Mouse (Mus musculus): ENCODE data around the gene Dnajb2. TPM values are rescaled to one million over a fixed set of nuclear protein-coding genes. Genes with fewer than 3 reads are reported as not detected.

The Dnajb2 gene
- polyA plus RNA-seq, 2 experiments from 2014 or later: 5.9 to 7.1 TPM

DNA sequence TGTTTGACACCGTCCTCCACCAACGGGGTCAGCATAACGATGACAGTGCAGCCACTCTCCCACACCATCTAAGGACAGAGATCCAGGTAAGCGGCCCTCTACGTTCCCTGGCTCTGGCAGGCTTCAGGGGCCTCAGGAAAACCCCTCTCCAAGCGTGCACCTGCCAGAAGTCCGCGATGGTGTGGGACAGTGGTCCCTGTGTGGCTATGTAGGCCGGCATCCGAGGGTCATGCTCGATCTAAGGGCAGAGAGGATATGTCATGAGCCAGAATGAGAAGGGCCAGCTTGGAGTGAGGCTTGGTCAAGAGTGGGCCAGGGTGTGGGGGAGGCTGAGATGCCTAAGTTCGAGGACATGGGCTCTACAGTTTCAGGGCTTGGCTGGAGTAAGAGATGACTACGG, 16.1 kb downstream of the Dnajb2 start:
- ATAC-seq: no peak

GRCm38 (mm10) chr1:75253029-75253428, 16.8 kb downstream of the Dnajb2 start:
- no peak for ATAC-seq

GRCm38 (mm10) chr1:75253849-75254624, 17.8 kb downstream of the Dnajb2 start:
- ATAC-seq: peak; percentile 26

- ATAC-seq: no peak
Measured at GRCm38 (mm10) chr1:75254625-75255013, 18.4 kb downstream of the Dnajb2 start.

DNA sequence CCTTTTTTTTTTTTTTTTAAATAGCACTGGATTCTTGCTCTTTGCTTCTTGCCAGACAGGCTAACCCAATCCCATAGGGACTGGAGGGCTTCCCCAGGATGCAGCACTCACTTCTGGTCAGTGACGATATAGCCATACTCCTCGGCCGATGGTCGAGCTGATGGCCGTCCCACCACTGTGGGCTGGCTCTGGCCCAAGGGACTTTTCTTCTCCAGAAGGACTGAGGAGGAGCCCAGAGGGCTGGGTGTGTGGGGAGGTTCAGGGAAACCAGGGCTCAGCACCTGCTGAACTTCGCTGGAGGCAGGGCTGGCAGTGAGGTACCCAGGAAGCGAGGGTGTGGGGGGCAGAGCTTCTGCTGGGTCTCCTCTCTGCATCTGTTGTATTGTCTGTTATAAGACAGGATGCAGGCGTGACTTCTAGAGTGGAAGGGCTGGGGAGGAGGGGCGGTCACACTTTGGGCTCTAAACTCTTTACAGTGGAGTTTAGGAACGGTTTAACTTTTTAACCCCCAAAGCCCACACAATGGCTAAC, 19.4 kb downstream of the Dnajb2 start:
- ATAC-seq: no peak

GRCm38 (mm10) chr1:75261278-75261677, 25.1 kb downstream of the Dnajb2 start:
- ATAC-seq: no peak

GRCm38 (mm10) chr1:75262969-75263951, 27.1 kb downstream of the Dnajb2 start:
- ATAC-seq: no peak

DNA sequence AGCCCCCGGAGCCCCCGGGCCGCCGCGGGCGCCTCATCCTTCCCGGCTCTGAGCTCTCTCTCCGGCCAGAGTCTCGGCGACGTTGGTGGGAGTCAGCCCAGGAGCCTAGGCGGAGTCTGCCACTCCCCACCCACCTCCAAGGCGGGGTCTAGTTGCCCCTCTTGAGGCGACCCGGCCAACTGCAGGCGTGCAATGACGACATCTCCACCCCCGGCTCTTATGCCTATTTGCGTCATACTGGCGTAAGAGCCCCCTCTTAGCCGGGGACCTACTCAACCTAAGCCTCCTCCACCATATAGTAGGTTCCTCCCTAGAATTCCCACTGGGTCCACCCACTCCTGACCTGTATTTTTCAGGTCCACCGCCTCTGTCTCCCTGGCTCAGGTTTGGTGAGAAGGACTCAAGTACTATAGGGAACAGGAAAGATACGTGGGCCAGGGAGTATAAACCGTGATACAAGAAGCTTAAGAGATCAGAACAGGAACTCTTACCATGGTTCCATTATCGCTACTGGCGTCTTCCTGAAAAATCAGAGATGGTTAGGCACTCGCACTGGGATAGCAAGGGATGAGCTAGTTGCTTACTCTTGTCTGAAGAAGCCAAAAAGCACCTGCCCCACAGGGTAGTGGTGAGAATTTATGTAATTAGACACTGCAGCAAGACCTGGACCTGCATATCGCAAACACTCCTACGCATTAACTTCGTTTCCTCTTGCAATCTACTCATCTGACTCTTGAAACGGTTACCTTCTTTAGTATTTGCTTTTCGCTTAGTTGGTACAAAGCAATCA, 28.1 kb downstream of the Dnajb2 start, which contains the start of gene Ptprn:
TSS of gene Ptprn (minus strand) at position 412 of the 790 bp plus-strand sequence.
- no peak for ATAC-seq

DNA sequence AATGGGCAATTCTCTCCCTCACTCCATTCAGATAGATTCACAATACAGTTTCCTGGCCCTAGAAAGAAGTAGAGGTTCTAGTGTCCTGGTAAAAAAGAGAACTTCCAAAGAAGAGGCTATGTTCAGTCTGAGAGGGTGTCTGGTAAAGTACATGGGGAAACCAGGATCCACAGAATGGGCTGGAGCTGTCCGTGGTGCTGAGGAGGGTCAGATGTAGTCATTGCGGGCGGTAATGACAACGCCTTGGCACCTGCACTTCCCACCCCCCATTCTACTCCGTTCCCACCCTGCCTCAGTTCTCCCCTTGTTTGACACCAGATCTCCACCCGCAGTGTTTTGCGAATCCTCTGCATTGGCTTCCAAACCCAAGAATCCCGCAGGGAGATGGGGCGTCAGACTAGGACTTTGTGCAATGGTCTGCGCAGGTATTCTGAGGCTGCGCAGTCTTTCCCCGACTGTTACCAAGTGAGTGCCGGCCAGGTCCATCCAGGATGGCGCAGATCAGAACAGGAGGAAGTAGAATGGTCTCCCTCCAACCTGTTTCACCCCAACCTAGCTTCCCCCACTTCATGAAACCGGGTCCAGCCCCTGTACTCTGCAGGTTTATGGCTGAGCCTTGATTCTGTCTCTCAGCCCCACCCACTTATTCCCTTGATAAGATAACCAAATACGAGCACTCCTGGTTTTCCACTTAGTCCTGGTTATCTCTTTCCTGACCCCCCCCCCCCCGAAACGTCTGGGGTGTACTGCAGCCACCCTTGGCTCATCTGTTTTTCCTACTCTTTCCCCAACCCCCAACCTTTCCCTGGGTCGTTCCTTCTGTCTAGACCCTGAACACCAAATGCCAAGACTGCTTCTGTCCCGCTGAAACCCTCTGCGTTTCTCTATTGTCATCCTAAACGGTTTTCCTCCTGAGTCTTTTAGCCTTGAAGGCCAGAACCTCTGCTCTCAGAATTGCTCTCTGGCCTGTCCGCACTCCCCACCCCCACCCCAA, 41.3 kb downstream of the Dnajb2 start:
- ATAC-seq: no peak

GRCm38 (mm10) chr1:75278228-75278627, 42.0 kb downstream of the Dnajb2 start, which contains the start of gene Resp18:
Gene Resp18, minus strand, starts transcription at chr1:75278415.
- ATAC-seq: no peak

- ATAC-seq: no peak
Measured at GRCm38 (mm10) chr1:75283017-75283416, 46.8 kb downstream of the Dnajb2 start.

DNA sequence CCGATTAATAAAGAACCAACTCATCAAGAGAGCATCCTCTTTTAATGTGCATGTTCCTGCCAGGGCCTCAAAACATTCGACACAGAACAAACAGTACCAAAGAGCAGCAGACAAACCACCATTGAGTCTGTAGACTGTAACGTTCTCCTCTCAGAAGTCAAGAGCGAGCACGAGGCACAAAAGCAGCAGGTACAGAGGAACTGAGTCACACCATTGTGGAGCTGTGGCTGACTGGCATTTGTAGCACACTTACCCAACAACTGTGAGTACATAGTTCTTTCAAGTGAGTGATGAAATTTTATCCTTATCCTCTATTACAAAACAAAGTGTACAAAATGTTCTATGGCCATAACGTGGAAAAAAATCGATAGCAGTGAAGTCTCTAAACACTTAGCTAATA, 48.7 kb downstream of the Dnajb2 start:
- no peak for ATAC-seq

DNA sequence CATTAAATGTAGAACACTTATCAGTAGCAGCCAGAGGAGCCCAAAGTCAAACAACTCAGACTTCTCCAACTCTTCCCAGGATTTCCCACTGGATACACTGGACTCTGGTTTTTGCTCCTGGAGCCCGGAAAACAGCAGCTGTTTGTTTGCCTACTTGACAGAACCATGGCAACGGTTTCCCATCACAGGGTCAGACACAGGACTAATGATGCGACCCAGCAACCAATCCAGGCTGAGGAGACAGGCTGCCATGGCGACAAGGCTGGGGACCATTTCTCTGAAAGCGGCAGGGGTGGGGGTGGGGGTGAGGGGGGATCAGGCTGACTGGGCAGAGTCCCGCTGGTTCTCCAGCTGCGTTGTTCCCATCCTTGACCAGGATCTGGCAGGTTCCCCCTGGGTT, 53.2 kb downstream of the Dnajb2 start:
- ATAC-seq: no peak

GRCm38 (mm10) chr1:75289888-75290431, 53.8 kb downstream of the Dnajb2 start:
- no peak for ATAC-seq

DNA sequence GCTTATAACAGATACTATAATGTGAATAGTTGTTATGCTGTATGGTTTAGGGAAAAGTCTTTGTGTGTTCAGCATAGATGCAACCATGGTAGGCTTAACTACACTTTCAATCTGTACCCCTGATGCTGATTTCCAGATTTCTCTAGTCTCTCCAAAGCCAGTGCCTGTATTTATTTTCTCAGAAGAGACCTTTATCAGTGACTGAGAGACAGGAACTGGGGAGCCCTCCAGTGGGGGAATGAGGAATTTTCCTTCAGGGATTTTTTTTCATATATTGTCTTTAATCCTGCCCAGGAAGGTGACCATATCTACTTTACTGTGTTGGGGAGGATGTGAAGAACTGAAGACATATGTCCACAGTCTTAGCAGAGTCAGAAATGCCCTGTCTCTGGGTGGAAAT, 54.4 kb downstream of the Dnajb2 start:
- ATAC-seq: no peak

DNA sequence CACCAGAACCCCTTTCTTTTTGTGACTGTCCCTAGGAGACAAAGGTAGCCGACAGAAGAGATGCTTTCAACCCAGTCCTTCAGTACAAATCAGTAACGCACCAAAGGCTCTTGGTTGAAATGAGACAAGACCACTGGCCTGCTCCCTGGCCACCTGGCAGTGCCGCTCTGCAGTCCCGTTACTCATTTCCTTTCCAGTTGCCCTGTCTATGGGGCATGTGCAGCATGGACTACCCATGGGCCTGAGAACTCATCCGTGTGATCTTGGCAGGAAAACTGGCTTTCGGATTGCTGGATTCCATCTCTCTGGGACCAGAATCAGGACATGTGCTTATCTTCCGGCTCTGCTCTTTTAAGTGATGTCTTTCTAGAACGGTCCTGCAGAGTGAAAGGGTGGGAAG, 55.1 kb downstream of the Dnajb2 start:
- no peak for ATAC-seq

- no peak for ATAC-seq
Measured at GRCm38 (mm10) chr1:75292476-75293330, 56.5 kb downstream of the Dnajb2 start.

DNA sequence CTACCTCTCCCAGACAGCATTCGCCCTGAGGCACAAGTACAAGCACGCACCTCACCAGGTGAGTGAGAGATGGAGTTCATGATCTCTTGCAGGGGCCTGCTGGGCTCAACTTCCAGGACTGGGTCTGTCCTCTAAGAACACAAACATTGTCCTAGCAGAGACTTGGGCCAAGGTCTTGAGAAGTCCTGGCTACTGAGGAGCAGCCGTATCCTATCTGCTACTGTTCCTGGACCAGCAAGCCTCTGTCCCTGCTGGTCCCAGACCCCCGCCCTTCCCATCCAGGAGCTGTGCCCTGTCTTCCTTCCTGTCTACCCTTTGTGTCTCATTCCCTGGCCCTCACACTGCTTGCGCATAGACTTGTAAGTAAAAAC, 57.1 kb downstream of the Dnajb2 start:
- ATAC-seq: no peak

DNA sequence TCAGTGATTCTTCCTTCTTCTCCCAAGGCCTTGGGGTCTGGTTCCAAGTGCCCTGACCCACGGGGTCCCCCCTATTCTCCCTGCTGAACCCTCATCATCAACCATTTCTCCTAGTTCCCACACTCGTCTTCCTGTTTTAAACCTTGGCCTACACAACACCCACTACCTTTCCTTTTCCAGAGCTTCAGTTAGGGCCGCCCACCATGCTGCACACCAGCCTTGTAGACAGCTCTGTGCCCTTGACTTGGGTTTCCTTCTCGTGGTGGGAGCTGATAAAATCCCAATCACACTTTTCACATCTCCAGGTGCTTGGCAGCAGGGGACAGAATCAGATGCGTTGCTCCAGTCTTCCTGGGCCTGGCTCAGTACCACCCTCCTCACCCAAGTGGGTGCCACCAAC, 58.1 kb downstream of the Dnajb2 start:
- no peak for ATAC-seq
